Mouse (Mus musculus) kidney, adult 2 months (tissue): ENCODE results near the gene Setd4. TPM values are rescaled to one million over a fixed set of nuclear protein-coding genes. Genes with fewer than 3 reads are reported as not detected.
A peak's percentile ranks its signal among the peaks of the same experiment; 100 is the strongest.

ENCODE experiments used
- DNase-seq: peaks from one replicate; pipeline ENCODE4 v3.0.0; 2021
- H3K27ac ChIP-seq: fragments of 200-500 bp; 2 replicates; pipeline ENCODE4 v1.5.1; 2012; ENCODE audit warnings: low read depth, low read length, control low read depth, inconsistent platforms; ENCODE audit not compliant: insufficient read depth
- H3K27me3 ChIP-seq: fragments of 200-500 bp; replicated peaks from 2 replicates; pipeline ENCODE4 v1.6.1; 2012; ENCODE audit warnings: mild to moderate bottlenecking, moderate library complexity, low read length, inconsistent platforms; ENCODE audit not compliant: control insufficient read depth, insufficient read depth
- H3K36me3 ChIP-seq: fragments of 200-500 bp; 2 replicates; pipeline ENCODE4 v1.6.1; 2012; ENCODE audit warnings: mild to moderate bottlenecking, moderate library complexity, low read length, inconsistent platforms; ENCODE audit not compliant: control insufficient read depth, insufficient read depth
- H3K4me1 ChIP-seq: fragments of 200-500 bp; 2 replicates; pipeline ENCODE4 v1.6.1; 2011; ENCODE audit warnings: low read length; ENCODE audit not compliant: control insufficient read depth, insufficient read depth
- H3K4me3 ChIP-seq: fragments of 200-500 bp; 2 replicates; pipeline ENCODE4 v1.5.1; 2011; ENCODE audit warnings: mild to moderate bottlenecking, low read depth, low read length, control low read depth; ENCODE audit not compliant: insufficient read depth
- CTCF ChIP-seq: fragments of 200-500 bp; conservative IDR thresholded peaks from 2 replicates; pipeline ENCODE4 v1.5.1; 2011; ENCODE audit warnings: low read depth, mild to moderate bottlenecking, control low read depth, low read length, moderate library complexity, mixed read lengths; ENCODE audit not compliant: insufficient read depth, insufficient read length
- POLR2A ChIP-seq: fragments of 200-500 bp; IDR thresholded peaks from one replicate; pipeline ENCODE4 v1.6.1; 2011; ENCODE audit warnings: low read depth, low read length, control low read depth
- WGBS: fragments of 180-500 bp; shearing (Covaris S2); methylation state at CpG from one replicate; pipeline ENCODE4 v1.1.7; 2018; 5-methylcytosine and 5-hydroxymethylcytosine counted together
- polyA plus RNA-seq: library from polyadenylated mRNA; depleted of rRNA; stranded (reverse); fragments of >200 nt; gene quantifications from 2 replicates; pipeline ENCODE4 v1.2.3, GENCODE M21; 2012

The Setd4 gene
- polyA plus RNA-seq, 1 experiment, result 6.8 TPM

DNA sequence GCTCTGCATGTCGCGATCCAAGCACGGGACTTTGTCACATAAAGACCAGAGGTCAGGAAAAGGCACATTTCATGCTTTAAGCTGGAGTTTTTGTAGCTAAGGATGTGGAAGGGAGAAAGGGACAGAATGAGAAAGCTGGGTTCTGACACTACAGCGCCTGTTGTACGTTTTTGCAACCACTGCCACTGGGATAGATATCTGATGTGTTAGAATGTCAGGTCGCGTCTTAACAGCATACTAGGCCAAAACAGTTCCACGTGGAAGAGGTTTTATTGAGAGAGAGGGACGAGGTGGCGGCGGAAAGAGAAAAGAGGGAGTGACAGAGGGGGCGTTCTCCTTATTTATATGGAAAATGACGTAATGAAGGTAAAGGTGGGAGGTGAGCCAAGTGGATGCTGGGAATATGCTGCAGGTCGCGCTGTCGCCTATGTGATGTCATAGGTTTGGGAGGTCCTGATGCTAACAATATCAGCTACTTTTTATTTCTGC, 662 bp upstream of the Setd4 start:
- no peaks in the 10 kb centered on the region for H3K27me3 ChIP-seq
- H3K4me1 ChIP-seq, result peaks cover 11% of the 10 kb centered on the region
- peak overlapping the region; percentile 88 for H3K27ac ChIP-seq
- 5% methylated on average over 16 of the region's 16 CpGs for WGBS
- no peaks in the 10 kb centered on the region for H3K36me3 ChIP-seq
- no peak for DNase-seq
- no peak for TF ChIP-seq POLR2A
- peak overlapping the region; percentile 63 for H3K4me3 ChIP-seq

GRCm38 (mm10) chr16:93599461-93599860, 4.4 kb downstream of the Setd4 start:
- DNase-seq, result no peak
- WGBS, result 92% methylated on average over 6 of the region's 6 CpGs
- no peak overlapping the region for H3K27ac ChIP-seq
- H3K27me3 ChIP-seq, result no peaks in the 10 kb centered on the region
- peaks cover 4% of the 10 kb centered on the region; the same call in 1 of the 2 replicates for H3K4me1 ChIP-seq
- no peak for TF ChIP-seq POLR2A
- no peak for TF ChIP-seq CTCF
- H3K4me3 ChIP-seq, result no peak overlapping the region
- H3K36me3 ChIP-seq, result no peaks in the 10 kb centered on the region

DNA sequence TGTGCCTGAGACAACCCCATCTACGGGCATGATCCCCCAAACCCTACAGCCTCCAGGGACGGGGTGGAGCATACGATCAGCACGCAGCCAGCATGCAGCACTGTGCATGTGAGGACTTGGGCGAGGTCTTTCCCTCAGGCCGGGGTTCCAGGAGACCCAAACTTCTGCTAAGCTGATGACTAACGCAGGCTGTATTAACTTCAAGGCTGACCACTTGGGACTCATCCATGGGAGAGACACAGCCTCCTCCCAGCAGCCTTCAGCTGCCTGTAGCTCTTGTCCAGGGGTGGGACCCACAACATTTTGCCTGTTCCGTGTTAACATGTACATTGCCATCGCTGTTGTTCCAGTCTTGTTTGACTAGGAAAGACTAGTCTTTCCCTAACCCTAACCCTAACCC, 6.3 kb downstream of the Setd4 start:
- Histone ChIP-seq H3K36me3 (no peaks in the 10 kb centered on the region), H3K27ac (no peak overlapping the region), H3K4me3 (no peak overlapping the region), H3K27me3 (no peaks in the 10 kb centered on the region), H3K4me1 (no peaks in the 10 kb centered on the region)
- WGBS, result 96% methylated on average over 9 of the region's 9 CpGs
- no peak for DNase-seq
- no peak for TF ChIP-seq POLR2A
- no peak for TF ChIP-seq CTCF

DNA sequence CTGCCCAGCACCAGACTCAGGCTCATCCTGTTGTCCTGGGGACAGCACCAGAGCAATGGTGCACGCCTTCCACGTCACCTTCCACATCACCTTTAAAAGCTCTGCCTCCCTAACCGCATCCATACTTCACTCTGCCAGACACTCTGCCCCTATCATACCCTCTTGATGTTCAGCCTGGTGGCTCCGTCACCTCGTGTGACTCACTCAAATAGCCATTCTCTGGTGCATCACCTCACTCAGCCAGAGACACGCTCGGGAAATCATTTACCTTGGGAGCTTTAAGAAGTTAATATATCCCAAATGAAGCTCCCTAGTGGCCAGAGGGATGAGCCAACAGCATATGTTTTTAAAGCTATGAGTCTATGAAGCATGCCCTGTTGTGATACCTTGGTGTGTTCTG, 7.1 kb downstream of the Setd4 start:
- H3K27me3 ChIP-seq, result no peaks in the 10 kb centered on the region
- no peak for TF ChIP-seq CTCF
- TF ChIP-seq POLR2A, result no peak
- no peak overlapping the region for H3K4me3 ChIP-seq
- H3K36me3 ChIP-seq, result no peaks in the 10 kb centered on the region
- no peaks in the 10 kb centered on the region for H3K4me1 ChIP-seq
- no peak overlapping the region for H3K27ac ChIP-seq
- WGBS, result 61% methylated on average over 7 of the region's 7 CpGs
- DNase-seq, result peak; percentile 26

- no peaks in the 10 kb centered on the region for H3K27me3 ChIP-seq
- TF ChIP-seq CTCF, result no peak
- WGBS, result 52% methylated on average over 5 of the region's 5 CpGs
- no peak overlapping the region for H3K27ac ChIP-seq
- DNase-seq, result no peak
- H3K36me3 ChIP-seq, result no peaks in the 10 kb centered on the region
- H3K4me3 ChIP-seq, result no peak overlapping the region
- no peaks in the 10 kb centered on the region for H3K4me1 ChIP-seq
Measured at GRCm38 (mm10) chr16:93595766-93596165, 8.1 kb downstream of the Setd4 start.

DNA sequence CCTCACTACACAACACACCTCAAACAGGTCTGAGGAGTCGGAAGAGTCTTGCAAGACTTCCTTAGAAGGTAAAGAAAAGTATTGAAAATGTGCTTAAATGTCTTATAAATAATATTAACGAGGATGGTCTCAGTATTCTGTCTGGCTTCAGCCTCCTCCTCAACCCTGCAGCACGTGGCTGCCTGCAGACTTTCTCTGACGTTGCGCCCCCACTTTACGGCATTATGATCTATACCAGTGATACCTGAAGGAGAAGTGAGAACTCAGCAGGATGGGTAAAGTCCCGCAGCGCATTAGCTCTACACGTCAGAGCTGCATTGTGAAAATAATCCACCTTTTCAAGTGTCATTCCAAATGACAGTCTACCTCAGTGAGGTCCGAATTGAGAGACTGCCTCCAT, 9.4 kb downstream of the Setd4 start:
- WGBS, result 96% methylated on average over 10 of the region's 10 CpGs
- TF ChIP-seq POLR2A, result no peak
- no peak for TF ChIP-seq CTCF
- Histone ChIP-seq H3K27me3 (no peaks in the 10 kb centered on the region), H3K36me3 (no peaks in the 10 kb centered on the region), H3K27ac (no peak overlapping the region), H3K4me3 (no peak overlapping the region), H3K4me1 (no peaks in the 10 kb centered on the region)
- no peak for DNase-seq

DNA sequence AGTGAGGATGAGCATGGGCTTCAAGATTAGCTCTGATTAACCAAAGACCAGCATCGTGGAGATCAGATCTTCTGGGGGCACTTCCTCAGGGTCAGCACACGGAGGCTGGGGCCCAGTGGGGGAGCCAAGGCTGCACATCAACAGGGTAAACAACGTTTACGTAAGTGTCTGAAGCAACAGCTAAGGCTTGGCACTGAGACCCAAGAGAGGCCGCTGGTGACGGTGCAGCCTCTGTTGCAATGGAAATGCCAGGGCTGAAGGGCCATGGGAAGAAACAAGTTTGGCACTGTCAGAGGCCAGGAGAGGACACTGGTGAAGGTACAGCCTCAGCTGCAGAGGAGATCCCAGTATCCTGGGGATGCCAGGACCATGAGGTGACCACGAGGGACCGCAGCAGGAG, 10.5 kb downstream of the Setd4 start:
- H3K4me3 ChIP-seq, result no peak overlapping the region
- no peaks in the 10 kb centered on the region for H3K27me3 ChIP-seq
- 95% methylated on average over 8 of the region's 8 CpGs for WGBS
- no peak for DNase-seq
- H3K27ac ChIP-seq, result no peak overlapping the region
- H3K36me3 ChIP-seq, result no peaks in the 10 kb centered on the region
- H3K4me1 ChIP-seq, result no peaks in the 10 kb centered on the region
- no peak for TF ChIP-seq POLR2A
- TF ChIP-seq CTCF, result no peak

- TF ChIP-seq CTCF (no peak), POLR2A (no peak)
- no peak overlapping the region for H3K27ac ChIP-seq
- 89% methylated on average over 3 of the region's 3 CpGs for WGBS
Measured at GRCm38 (mm10) chr16:93592711-93593110, 11.2 kb downstream of the Setd4 start.

More at GRCm38 (mm10) chr16:93592711-93593110, 11.2 kb downstream of the Setd4 start:
- H3K4me1 ChIP-seq, result no peaks in the 10 kb centered on the region
- H3K36me3 ChIP-seq, result no peaks in the 10 kb centered on the region
- H3K4me3 ChIP-seq, result no peak overlapping the region
- DNase-seq, result no peak
- H3K27me3 ChIP-seq, result no peaks in the 10 kb centered on the region
